Mouse (Mus musculus): ENCODE data around the gene Snx25.

GRCm38 (mm10) chr8:45990631-45991310, 161.2 kb downstream of the Snx25 start:
- no peak for TF ChIP-seq CTCF (IDR thresholded peaks at IDR 0.05; ENCODE audit: borderline replicate concordance, extremely low read depth, insufficient read depth, insufficient read length)
- TF ChIP-seq POLR2A (IDR thresholded peaks at IDR 0.05; ENCODE audit: borderline replicate concordance, extremely low read depth, insufficient read depth, insufficient read length, poor library complexity, severe bottlenecking), result no peak

Data from brain, embryonic 14.5 days (tissue).